Mouse (Mus musculus): ENCODE measurements around the gene Ppm1g.

Ppm1g gene

GRCm38 (mm10) chr5:31219474-31219873, 1.0 kb downstream of the Ppm1g start:
- in situ Hi-C loops (cut with MboI, MseI): loop anchor here (25.0 kb wide), 1 partner anchor 1243 kb away; the partner anchor contains the start of gene Ppp1cb

GRCm38 (mm10) chr5:31219070-31219469, 1.4 kb downstream of the Ppm1g start:
- in situ Hi-C loops (cut with MboI, MseI): loop anchor here (25.0 kb wide), 1 partner anchor 1243 kb away; the partner anchor contains the start of gene Ppp1cb

- in situ Hi-C loops (cut with MboI, MseI): loop anchor here (25.0 kb wide), 1 partner anchor 1244 kb away; the partner anchor contains the start of gene Ppp1cb
These were observed 2.2 kb downstream of the Ppm1g start for GRCm38 (mm10) chr5:31218294-31218693.

- in situ Hi-C loops (cut with MboI, MseI): loop anchor here (25.0 kb wide), 1 partner anchor 1246 kb away; the partner anchor contains the start of gene Ppp1cb
These were observed 3.9 kb downstream of the Ppm1g start for GRCm38 (mm10) chr5:31216554-31216953.

- in situ Hi-C loops (cut with MboI, MseI): loop anchor here (5.0 to 25.0 kb wide), 2 partner anchors 88 to 1258 kb away; partner anchors contain the start of genes Ift172 and Ppp1cb
These were observed 16.1 kb downstream of the Ppm1g start for GRCm38 (mm10) chr5:31204421-31204820.

- in situ Hi-C loops (cut with MboI, MseI): loop anchor here (5.0 to 25.0 kb wide), 2 partner anchors 88 to 1258 kb away; partner anchors contain the start of genes Ift172 and Ppp1cb
These were observed 16.6 kb downstream of the Ppm1g start for GRCm38 (mm10) chr5:31203866-31204265.

GRCm38 (mm10) chr5:31202933-31203332, 17.6 kb downstream of the Ppm1g start:
- in situ Hi-C loops (cut with MboI, MseI): loop anchor here (5.0 to 25.0 kb wide), 2 partner anchors 89 to 1259 kb away; partner anchors contain the start of genes Ift172 and Ppp1cb

- in situ Hi-C loops (cut with MboI, MseI): loop anchor here (5.0 to 25.0 kb wide), 2 partner anchors 90 to 1260 kb away; partner anchors contain the start of genes Ift172 and Ppp1cb
These were observed 18.5 kb downstream of the Ppm1g start, which contains the start of gene Zfp513 for GRCm38 (mm10) chr5:31201742-31202590. Gene Zfp513, minus strand, starts transcription at chr5:31202303.

- in situ Hi-C loops (cut with MboI, MseI): loop anchor here (5.0 to 25.0 kb wide), 2 partner anchors 91 to 1261 kb away; partner anchors contain the start of genes Ift172 and Ppp1cb
These were observed 19.3 kb downstream of the Ppm1g start for GRCm38 (mm10) chr5:31201042-31201741.

GRCm38 (mm10) chr5:31200327-31200768, 20.1 kb downstream of the Ppm1g start:
- in situ Hi-C loops (cut with MboI, MseI): loop anchor here (5.0 to 25.0 kb wide), 2 partner anchors 92 to 1262 kb away; partner anchors contain the start of genes Ift172 and Ppp1cb

- in situ Hi-C loops (cut with MboI, MseI): loop anchor here (5.0 to 25.0 kb wide), 2 partner anchors 92 to 1262 kb away; partner anchors contain the start of genes Ift172 and Ppp1cb
These were observed 20.6 kb downstream of the Ppm1g start for GRCm38 (mm10) chr5:31199893-31200292.

GRCm38 (mm10) chr5:31199321-31199892, 21.1 kb downstream of the Ppm1g start:
- in situ Hi-C loops (cut with MboI, MseI): no loop called here

- in situ Hi-C loops (cut with MboI, MseI): no loop called here
These were observed 21.7 kb downstream of the Ppm1g start for GRCm38 (mm10) chr5:31198616-31199320.

- in situ Hi-C loops (cut with MboI, MseI): no loop called here
These were observed 22.3 kb downstream of the Ppm1g start for GRCm38 (mm10) chr5:31198170-31198569.

GRCm38 (mm10) chr5:31197072-31197471, 23.4 kb downstream of the Ppm1g start:
- in situ Hi-C loops (cut with MboI, MseI): no loop called here

- in situ Hi-C loops (cut with MboI, MseI): no loop called here
These were observed 24.3 kb downstream of the Ppm1g start for GRCm38 (mm10) chr5:31196207-31196606.

GRCm38 (mm10) chr5:31195671-31196070, 24.8 kb downstream of the Ppm1g start:
- in situ Hi-C loops (cut with MboI, MseI): no loop called here

- in situ Hi-C loops (cut with MboI, MseI): loop anchor here (5.0 kb wide), 1 partner anchor 307 kb away; the partner anchor contains the start of gene Agbl5
These were observed 25.7 kb downstream of the Ppm1g start for GRCm38 (mm10) chr5:31194486-31195485.

Data from regulatory T cell (primary cell).